Mouse (Mus musculus) ovary, adult 2 months (tissue): Measurements from ENCODE around the gene Lce1g. TPM values are rescaled to one million over a fixed set of nuclear protein-coding genes. Genes with fewer than 3 reads are reported as not detected.

Experiments used
- polyA plus RNA-seq: library from polyadenylated mRNA; depleted of rRNA; stranded (reverse); fragments of >200 nt; gene quantifications from 2 replicates; pipeline ENCODE4 v1.2.3, GENCODE M21; 2012; rRNA removed

Gene Lce1g
- polyA plus RNA-seq, result not detected in 2 replicates

DNA sequence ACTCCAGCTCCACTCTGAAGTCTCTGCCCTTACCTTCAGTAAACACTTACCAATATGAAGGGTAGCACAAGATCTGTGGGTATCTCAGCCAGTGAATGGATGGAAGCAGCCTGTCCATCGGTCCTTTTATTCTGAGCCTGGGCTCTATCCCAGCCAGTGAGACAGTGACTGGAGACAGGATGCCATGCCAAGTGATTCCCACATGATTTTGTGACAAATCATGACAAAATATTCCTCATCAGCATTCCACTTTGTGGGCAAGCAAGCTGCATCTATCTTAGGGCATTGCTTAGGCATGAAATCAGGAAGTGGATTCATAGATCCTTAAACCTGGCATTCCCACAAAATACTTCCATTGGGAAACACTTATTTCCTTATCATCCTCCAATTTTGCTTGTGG is at the start of gene Lce1g:
Gene Lce1g (minus strand): TSS at position 101 of the 400 bp plus-strand sequence.

DNA sequence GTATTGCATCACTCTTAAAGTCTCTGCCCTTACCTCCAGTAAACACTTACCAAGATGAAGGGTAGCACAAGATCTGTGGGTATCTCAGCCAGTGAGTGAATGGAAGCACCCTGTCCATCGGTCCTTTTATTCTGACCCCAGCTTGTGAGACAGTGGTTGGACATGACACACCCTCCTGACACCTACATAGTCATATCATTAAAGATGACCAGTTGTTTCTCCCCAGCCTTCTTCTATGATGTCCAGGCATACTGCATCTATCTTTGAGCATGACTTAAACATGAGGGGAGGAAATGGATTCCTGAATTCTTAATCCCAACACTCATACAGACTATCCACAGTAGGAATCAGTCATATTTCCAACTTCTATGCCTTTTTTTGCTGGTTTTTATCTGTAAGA is 38.3 kb upstream of the Lce1g start, which contains the start of gene Lce1j:
Gene Lce1j (minus strand): TSS at position 101 of the 400 bp plus-strand sequence.

DNA sequence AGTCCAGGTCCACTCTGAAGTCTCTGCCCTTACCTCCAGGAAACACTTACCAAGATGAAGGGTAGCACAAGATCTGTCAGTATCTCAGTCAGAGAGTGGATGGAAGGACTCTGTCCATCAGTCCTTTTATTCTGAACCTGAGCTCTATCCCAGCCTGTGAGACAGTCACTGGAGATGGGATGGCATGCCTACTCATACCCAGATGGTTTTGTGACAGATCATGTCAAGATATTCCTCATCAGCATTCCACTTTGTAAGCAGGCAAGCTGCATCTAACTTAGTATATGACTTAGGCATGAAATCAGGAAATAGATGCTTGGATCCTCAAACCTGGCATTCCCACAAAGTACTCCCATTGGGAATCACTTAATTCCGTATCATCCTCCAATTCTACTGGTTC is 26.7 kb upstream of the Lce1g start, which contains the start of gene Lce1i:
Gene Lce1i (minus strand): TSS at position 101 of the 400 bp plus-strand sequence.

DNA sequence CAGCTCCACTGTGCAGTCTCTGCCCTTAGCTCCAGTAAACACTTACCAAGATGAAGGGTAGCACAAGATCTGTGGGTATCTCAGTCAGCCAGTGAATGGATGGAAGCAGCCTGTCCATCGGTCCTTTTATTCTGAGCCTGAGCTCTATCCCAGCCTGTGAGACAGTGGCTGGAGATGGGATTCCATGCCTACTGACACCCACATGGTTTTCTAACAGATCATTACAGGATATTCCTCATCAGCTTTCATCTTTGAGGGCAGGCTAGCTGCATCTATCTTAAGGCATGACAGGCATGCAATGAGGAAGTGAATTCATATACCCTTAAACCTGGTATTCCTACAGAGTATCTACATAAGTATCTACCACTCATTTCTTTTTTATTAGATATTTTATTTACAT is 12.8 kb upstream of the Lce1g start, which contains the start of gene Lce1h:
Gene Lce1h (minus strand): TSS at position 101 of the 400 bp plus-strand sequence.

DNA sequence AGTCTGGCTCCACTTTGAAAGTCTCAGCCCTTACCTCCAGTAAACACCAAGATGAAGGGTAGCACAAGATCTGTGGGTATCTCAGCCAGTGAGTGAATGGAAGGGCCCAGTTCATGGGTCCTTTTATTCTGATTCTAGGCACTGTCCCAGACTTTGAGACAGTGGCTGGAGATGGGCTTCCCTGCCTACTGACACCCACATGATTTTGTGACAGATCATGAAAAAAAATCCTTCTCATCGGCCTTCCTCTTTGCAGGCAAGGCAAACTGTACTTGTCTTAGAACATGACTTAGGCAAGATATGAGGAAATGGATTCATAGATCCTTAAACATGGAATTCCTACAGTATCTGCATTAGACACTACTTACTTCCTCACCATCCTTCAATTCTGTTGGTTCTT is 13.1 kb downstream of the Lce1g start, which contains the start of gene Gm38119:
Gene Gm38119 (minus strand): TSS at position 101 of the 400 bp plus-strand sequence.

DNA sequence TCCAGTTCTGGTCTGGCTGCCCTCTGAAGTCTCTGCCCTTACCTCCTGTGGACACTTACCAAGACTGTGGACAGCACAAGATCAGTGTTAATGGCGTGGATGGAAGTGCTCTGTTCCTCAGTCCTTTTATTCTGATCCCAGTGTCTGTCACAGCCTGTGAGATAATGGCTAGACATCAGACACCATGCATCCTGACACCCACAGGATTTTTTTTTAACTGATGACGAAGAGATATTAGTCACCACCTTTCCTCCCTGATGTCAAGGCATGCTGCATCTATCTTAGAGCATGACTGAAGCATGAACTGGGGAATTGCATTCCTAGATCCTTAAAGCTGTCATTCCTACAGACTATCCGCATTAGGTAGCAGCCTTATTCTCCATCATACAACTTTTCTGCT is 31.9 kb downstream of the Lce1g start, which contains the start of gene Lce1f:
Gene Lce1f (minus strand): TSS at position 101 of the 400 bp plus-strand sequence.

DNA sequence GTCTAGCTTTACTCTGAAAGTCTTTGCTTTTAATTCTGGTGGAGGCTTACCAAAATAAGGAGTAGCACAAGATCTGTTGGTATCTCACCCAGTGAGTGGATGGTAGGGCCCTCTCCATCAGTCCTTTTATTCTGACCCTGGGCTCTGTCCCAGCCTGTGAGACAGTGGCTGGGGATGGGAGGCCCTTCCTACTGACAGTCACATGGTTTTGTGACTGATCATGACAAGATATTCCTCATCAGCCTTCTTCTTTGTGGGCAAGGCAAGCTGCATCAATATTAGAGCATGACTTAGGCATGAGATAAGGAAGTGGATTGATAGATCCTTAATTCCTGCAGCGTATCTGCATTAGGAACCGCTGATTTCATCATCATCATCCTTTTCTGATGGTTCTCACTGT is 43.2 kb downstream of the Lce1g start, which contains the start of gene Lce1e:
Gene Lce1e (minus strand): TSS at position 101 of the 400 bp plus-strand sequence.

Other genes starting within 250 kb of the Lce1g start
- not detected in 2 replicates for gene 2310046K23Rik, start 217.8 kb downstream of the Lce1g start, polyA plus RNA-seq
- gene Ivl, start 178.6 kb downstream of the Lce1g start, polyA plus RNA-seq, result not detected in 2 replicates
- gene Smcp, start 163.3 kb downstream of the Lce1g start, polyA plus RNA-seq, result not detected in 2 replicates
- gene 2210017I01Rik, start 144.8 kb downstream of the Lce1g start, polyA plus RNA-seq, result not detected in 2 replicates
- gene Lce6a, start 130.7 kb downstream of the Lce1g start, polyA plus RNA-seq, result not detected in 2 replicates
- gene Lce1a1, start 104.0 kb downstream of the Lce1g start, polyA plus RNA-seq, result not detected in 2 replicates
- 0.26 TPM in 1 of 2 replicates, not detected in the other for gene Lce1b, start 95.4 kb downstream of the Lce1g start, polyA plus RNA-seq
- not detected in 2 replicates for gene Lce1a2, start 82.0 kb downstream of the Lce1g start, polyA plus RNA-seq
- gene Lce1c, start 73.1 kb downstream of the Lce1g start, polyA plus RNA-seq, result not detected in 2 replicates
- not detected in 2 replicates for gene Lce1d, start 65.1 kb downstream of the Lce1g start, polyA plus RNA-seq
- gene Lce1e, start 43.3 kb downstream of the Lce1g start, polyA plus RNA-seq, result not detected in 2 replicates
- gene Lce1f, start 32.0 kb downstream of the Lce1g start, polyA plus RNA-seq, result 0.22 TPM in 1 of 2 replicates, not detected in the other
- gene Gm38119, start 13.2 kb downstream of the Lce1g start, polyA plus RNA-seq, result not detected in 2 replicates
- not detected in 2 replicates for gene Lce1h, start 12.7 kb upstream of the Lce1g start, polyA plus RNA-seq
- not detected in 2 replicates for gene Lce1i, start 26.6 kb upstream of the Lce1g start, polyA plus RNA-seq
- 0.60 TPM in 1 of 2 replicates, not detected in the other for gene Lce1j, start 38.2 kb upstream of the Lce1g start, polyA plus RNA-seq
- gene Lce1k, start 55.6 kb upstream of the Lce1g start, polyA plus RNA-seq, result not detected in 2 replicates
- not detected in 2 replicates for gene Kprp, start 74.9 kb upstream of the Lce1g start, polyA plus RNA-seq
- not detected in 2 replicates for gene Lce1l, start 98.9 kb upstream of the Lce1g start, polyA plus RNA-seq
- gene 2310050C09Rik, start 117.9 kb upstream of the Lce1g start, polyA plus RNA-seq, result not detected in 2 replicates
- not detected in 2 replicates for gene Lce3a, start 173.9 kb upstream of the Lce1g start, polyA plus RNA-seq
- gene Lce3b, start 180.6 kb upstream of the Lce1g start, polyA plus RNA-seq, result not detected in 2 replicates
- gene Lce3c, start 192.1 kb upstream of the Lce1g start, polyA plus RNA-seq, result not detected in 2 replicates
- gene Lce3d, start 205.1 kb upstream of the Lce1g start, polyA plus RNA-seq, result not detected in 2 replicates
- gene Lce3e, start 214.7 kb upstream of the Lce1g start, polyA plus RNA-seq, result 0.29 TPM in 1 of 2 replicates, not detected in the other
- gene Lce3f, start 239.9 kb upstream of the Lce1g start, polyA plus RNA-seq, result 0.29 TPM in 1 of 2 replicates, not detected in the other